Mouse (Mus musculus): ENCODE data around the gene Cpt1a. TPM values are rescaled to one million over a fixed set of nuclear protein-coding genes. Genes with fewer than 3 reads are reported as not detected.

Cpt1a gene
- 10 to 100 TPM; 80.3 to 87.5 TPM for total RNA-seq (2021)
- long read RNA-seq, experiment 1, full-length matches to known transcripts: 13 of 22 reads
- long read RNA-seq, experiment 1, partial matches to known transcripts: 4 of 22 reads
- long read RNA-seq, experiment 1, other reads (novel, unspliced or antisense): 5 of 22 reads
- long read RNA-seq, experiment 2, full-length matches to known transcripts: 21 of 28 reads
- long read RNA-seq, experiment 2, partial matches to known transcripts: 3 of 28 reads
- long read RNA-seq, experiment 2, other reads (novel, unspliced or antisense): 4 of 28 reads

DNA sequence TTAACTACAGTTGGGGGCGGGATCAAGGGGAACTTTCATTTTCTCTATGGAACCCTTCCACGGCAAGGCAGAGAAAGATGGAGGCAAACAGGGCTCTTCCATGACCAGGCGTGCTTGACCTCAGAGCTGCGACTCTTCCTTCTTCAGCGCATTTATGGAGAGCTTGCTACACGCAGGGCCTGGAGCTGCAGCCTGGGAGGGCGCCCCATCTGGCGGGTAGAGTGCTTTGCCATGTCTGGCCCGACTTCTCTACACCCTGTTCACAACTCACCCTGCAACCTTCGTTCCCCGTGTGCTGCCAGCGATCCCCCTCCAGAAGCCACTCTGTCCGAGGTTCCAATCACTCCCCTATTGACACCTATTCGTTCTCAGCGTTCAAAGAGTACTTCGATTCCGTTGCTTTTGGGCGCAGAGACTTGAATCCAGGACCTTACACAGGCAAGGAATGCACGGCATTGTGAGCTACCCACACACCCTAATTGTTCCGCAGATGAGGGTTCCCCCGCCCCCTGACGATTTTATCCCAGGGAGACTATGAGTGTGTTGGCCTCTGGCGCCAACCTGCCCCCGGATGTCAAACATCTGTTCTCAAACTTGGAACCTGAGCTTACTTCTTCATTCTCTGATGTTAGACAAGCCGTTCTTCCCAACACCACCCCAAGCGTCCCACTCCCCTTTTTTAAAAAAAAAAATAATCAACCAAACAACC, at the start of gene Cpt1a:
Gene Cpt1a (plus strand): TSS at position 74 of the 709 bp plus-strand sequence.
- peak; percentile 59 to 71 for DNase-seq
- intact Hi-C loops (cut with DNase I): loop anchor here (5.0 to 10.0 kb wide), 3 partner anchors 40 to 362 kb away; partner anchors contain the start of genes Ighmbp2, Lrp5, Mrpl21 and Ppp6r3

- intact Hi-C loops (cut with DNase I): no loop called here
- no peak for DNase-seq
Observed at GRCm38 (mm10) chr19:3273331-3273730, 48.8 kb upstream of the Cpt1a start.

DNA sequence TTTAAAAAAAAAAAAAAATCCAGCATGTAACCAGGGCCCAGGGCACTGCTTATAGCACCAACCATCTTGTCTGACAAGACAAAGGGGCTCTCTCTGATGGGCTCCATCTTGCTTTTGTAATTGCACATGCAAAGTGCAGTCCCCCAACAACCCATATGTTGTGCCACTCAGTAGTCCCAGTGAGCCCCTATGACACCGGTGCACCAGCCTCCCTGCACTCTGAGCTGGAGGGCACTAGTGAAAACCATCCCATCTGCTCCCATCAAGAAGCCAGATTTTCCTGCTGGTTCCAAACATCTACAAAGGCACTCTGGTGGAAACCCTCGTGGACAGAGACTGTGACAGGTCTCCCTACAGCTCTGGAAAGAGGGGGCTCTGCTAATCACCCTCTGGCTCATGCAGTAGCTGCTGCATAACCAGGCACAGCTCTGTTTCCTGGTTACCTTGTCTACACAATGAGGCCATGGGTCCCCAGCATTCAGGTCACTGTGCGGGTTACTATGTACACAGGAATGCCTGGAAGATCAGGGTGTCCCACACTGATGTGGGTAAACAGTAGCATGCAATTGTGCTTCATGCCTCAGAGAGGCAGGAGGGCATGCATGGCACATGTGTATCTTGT, 46.3 kb upstream of the Cpt1a start:
- intact Hi-C loops (cut with DNase I): no loop called here

GRCm38 (mm10) chr19:3281886-3282285, 40.2 kb upstream of the Cpt1a start:
- DNase-seq: no peak
- intact Hi-C loops (cut with DNase I): loop anchor here (5.0 kb wide), 1 partner anchor 40 kb away; the partner anchor contains the start of gene Cpt1a

More for the DNA sequence above, 46.3 kb upstream of the Cpt1a start:
- no peak for DNase-seq

- DNase-seq: peak; percentile 88 to 94
- intact Hi-C loops (cut with DNase I): loop anchor here (5.0 kb wide), 1 partner anchor 39 kb away; the partner anchor contains the start of gene Cpt1a
Observed at GRCm38 (mm10) chr19:3282572-3283467, 39.3 kb upstream of the Cpt1a start, which contains the start of the genes Mrpl21 and Ighmbp2. Gene Mrpl21, plus strand, starts transcription at chr19:3282901. Gene Ighmbp2, minus strand, starts transcription at chr19:3283017.

- intact Hi-C loops (cut with DNase I): no loop called here
- DNase-seq: no peak
Observed at GRCm38 (mm10) chr19:3289006-3289405, 33.1 kb upstream of the Cpt1a start.

- peak; percentile 74 to 82 for DNase-seq
- intact Hi-C loops (cut with DNase I): loop anchor here (2.0 kb wide), 2 partner anchors 29 to 159 kb away; no protein-coding TSS in a partner anchor
Observed at GRCm38 (mm10) chr19:3292028-3292427, 30.1 kb upstream of the Cpt1a start.

DNA sequence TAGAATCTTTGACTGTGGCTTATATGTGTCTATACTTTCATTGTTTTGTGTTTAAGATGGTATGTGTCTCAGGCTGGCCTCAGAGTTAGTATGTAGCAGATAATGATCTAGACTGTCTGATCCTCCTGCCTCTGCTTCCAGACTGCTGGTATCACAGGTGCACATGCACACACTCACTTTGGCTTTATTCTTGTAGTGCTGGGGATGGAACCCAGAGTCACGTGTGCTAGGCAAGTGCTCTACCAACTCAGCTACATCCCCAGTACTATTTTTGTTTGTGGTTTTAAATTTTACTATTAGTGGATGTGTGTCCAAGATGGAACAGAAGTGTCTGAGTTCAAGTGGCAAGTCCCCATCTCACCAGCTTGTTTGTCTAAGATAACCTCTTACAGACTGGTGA, 29.1 kb upstream of the Cpt1a start:
- DNase-seq: no peak
- intact Hi-C loops (cut with DNase I): loop anchor here (2.0 kb wide), 2 partner anchors 28 to 158 kb away; no protein-coding TSS in a partner anchor

- intact Hi-C loops (cut with DNase I): no loop called here
- DNase-seq: no peak
Observed at GRCm38 (mm10) chr19:3295245-3295644, 26.9 kb upstream of the Cpt1a start.

DNA sequence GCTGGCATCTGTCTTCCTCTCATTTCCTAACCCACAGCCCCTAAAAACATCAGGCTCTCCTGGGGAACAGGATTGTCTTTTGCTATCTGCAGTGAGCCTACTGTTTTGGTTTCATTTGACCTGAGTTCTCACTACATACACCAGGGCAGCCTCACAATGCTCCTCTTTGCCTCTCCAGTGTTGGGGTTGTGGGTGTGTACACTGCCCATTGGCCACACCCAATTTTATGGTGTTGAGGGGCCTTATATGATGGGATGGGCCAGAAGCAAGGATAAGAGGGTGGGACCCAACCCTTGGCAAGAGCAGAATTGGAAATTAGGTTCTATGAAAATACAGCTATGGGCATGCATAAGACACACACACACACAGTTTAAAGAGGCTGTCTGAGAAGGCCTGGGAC, 25.1 kb upstream of the Cpt1a start:
- DNase-seq: no peak
- intact Hi-C loops (cut with DNase I): no loop called here

DNA sequence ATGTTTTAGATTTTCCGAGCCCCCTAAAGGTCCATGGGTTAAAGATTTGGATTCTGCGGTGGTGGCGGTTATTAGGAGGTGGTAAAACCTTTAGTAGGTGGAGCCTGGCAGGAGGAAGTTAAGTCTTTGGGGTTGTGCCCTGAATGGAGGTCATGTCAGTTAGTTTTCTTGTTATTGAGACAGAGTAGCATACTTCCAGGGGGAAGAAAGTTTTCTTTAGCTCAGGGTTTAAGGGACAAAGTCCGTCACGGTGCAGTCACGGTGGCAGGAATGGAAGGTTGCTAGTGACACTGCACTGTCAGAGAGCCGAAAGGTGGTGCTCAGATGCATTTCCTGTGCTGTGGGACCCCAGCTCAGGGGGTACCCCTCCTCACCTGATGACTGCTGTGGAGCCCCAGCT, 24.4 kb upstream of the Cpt1a start:
- no peak for DNase-seq
- intact Hi-C loops (cut with DNase I): no loop called here

DNA sequence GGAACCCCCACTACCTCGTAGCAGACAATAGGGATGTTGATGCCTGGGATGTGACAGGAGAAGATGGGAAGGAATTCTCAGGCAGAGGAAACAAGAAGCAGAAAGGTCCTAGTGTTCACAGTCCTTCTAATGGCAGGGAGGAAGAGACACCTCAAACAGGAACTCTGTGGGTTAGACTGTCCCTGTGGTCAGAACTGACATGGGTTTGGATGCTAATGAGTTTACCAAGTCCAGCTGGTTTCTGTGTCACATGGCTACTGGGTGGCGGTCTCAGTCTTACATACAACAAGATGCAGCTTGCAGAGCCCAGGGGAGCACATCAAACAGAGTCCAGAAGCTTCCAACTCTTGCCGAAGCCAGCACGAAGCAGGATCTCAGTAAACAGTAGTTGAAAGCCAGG, 18.1 kb upstream of the Cpt1a start:
- intact Hi-C loops (cut with DNase I): no loop called here
- DNase-seq: no peak

DNA sequence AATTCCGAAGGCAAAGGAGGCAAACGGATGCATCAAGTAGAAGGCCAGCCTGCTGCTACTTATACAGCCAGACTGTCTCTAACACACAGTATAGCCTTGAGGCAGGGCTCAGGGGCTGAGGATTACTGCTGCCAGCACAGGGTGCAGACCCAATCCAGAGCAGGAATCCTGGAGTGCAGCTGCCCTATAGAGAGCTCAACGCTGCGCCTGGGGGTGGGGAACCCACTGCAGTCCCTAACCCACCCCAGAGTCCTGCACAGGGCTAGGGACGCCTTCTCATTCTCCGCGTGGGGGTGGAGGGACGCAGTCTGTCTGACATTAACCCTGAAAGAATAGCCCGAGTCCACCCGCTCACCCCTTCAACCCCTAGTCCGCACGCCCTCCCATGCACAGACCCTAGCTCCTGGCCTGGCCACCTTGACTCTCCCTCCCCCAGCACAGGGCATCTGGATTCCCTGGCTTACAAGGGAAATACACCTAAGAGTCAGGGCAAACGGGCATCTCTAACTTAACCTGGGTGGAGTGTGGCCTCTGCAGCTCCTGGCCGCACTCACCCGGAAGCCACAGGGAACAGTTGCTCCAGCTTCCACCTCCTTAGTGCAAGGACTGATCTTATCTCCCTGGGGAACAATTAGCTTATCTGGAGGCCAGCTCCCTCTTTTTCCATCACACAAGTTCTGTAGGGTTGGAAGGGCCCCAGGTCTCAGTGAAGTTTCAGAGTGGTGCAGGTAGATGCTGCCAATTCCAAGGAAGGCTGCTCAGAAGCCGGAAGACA, 14.8 kb upstream of the Cpt1a start:
- intact Hi-C loops (cut with DNase I): no loop called here

DNA sequence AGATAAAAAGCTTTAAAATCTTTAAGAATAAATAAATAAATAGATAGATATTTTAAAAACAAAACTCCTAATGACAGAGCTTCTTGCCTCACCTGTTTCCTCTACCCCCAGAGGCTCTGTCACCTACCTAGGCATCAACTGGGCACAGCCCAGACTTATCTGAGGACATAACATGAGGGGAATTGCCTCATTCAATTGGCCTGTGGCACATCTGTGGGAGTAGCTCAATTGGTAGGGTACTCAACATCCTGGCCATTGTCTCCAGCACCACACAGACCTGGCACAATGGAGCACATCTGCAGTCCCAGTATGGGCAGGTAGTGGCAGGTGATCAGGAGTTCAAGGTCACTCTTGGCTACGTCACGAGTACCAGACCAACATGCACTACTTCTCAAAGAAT, 2.8 kb upstream of the Cpt1a start:
- DNase-seq: no peak
- intact Hi-C loops (cut with DNase I): no loop called here

More for the DNA sequence above, 14.8 kb upstream of the Cpt1a start:
- no peak for DNase-seq

DNA sequence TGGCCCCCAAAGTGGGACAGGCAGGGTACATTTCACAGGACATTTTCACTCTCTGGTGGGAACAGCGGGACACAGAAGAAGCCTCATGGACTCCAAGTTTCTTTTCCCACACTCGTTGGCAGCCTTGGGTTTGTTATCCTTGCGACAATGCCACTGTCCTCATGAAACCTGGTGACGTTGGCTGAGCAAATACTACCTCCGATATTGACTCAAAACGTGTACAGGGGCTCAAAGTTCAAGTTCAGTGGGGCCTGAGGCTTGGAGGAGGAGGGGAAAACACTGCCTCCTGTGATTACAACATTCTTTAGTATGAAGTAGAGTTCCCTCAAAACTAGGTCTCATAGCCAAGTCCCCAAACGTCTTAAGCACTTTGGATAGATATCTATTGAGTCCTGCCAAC, 2.0 kb upstream of the Cpt1a start:
- intact Hi-C loops (cut with DNase I): loop anchor here (2.0 to 10.0 kb wide), 4 partner anchors 27 to 365 kb away; partner anchors contain the start of genes Ighmbp2, Lrp5, Mrpl21 and Ppp6r3
- no peak for DNase-seq

- intact Hi-C loops (cut with DNase I): loop anchor here (2.0 to 10.0 kb wide), 4 partner anchors 28 to 364 kb away; partner anchors contain the start of genes Ighmbp2, Lrp5, Mrpl21 and Ppp6r3
Observed at GRCm38 (mm10) chr19:3320801-3321200, 1.3 kb upstream of the Cpt1a start.

DNA sequence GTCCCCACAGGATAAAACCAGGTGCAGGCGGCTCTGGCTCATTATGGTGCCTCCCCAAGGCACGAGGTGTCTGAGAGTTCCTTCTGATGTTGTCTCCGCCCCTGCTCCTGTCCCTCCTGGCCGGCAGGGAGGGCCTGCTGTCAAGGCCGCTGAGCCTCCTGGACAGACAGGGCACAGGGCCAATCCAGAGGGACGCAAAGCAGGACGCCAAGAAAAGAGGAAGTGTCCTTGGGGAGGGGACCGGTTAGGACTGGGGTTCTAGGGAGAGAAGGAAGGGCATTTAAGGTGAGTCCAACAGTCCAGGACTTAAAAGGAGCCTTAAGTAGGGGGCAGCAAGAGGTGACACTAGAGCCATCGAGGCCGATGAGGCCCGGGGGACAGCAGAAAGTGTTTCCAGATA, 517 bp upstream of the Cpt1a start:
- peak; percentile 82 to 83 for DNase-seq
- intact Hi-C loops (cut with DNase I): loop anchor here (2.0 to 10.0 kb wide), 4 partner anchors 29 to 363 kb away; partner anchors contain the start of genes Ighmbp2, Lrp5, Mrpl21 and Ppp6r3

More at GRCm38 (mm10) chr19:3320801-3321200, 1.3 kb upstream of the Cpt1a start:
- no peak for DNase-seq

DNA sequence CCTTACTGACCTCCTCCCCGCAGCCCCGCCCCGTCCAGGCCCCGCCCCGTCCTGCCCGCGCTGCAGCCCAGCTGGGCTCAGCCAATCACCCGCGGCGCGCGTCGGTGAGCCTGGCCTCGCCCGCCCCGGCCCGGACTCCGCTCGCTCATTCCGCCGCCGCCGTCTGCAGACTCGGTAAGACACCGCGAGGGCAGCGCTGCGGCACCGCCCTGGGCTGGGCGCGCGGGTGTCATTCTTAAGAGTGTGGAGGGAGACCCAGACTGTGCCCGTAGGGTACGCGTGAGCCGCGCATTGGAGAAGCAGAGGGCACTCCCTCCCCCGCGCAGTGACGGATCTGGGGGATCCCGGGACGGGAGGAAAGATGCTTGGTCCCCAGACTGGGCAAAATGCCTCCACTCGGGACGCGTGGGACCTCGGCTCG, 1.1 kb downstream of the Cpt1a start:
- intact Hi-C loops (cut with DNase I): loop anchor here (5.0 to 10.0 kb wide), 3 partner anchors 41 to 362 kb away; partner anchors contain the start of genes Ighmbp2, Lrp5, Mrpl21 and Ppp6r3
- peak; percentile 92 to 93 for DNase-seq

All from heart, postnatal 14 days (tissue).